Mouse (Mus musculus) heart, postnatal 14 days (tissue): ENCODE data around the gene Urb1. TPM values are rescaled to one million over a fixed set of nuclear protein-coding genes. Genes with fewer than 3 reads are reported as not detected.
A peak's percentile ranks its signal among the peaks of the same experiment; 100 is the strongest.

Experiments
- DNase-seq, 2 experiments: peaks; one replicate each; pipeline ENCODE4 v3.0.0; 2021 to 2022
- intact Hi-C: fragments of 180-260 bp; cut with DNase I; formaldehyde crosslinking; loops from one replicate; pipeline ENCODE4 v1.15.1; 2025
- total RNA-seq, 2 experiments: library from RNA; stranded (reverse); gene quantifications; 2 replicates each; pipeline ENCODE4 v1.2.3; 2021

The Urb1 gene
- total RNA-seq, 2 experiments from 2014 or later: 5.9 to 8.9 TPM

DNA sequence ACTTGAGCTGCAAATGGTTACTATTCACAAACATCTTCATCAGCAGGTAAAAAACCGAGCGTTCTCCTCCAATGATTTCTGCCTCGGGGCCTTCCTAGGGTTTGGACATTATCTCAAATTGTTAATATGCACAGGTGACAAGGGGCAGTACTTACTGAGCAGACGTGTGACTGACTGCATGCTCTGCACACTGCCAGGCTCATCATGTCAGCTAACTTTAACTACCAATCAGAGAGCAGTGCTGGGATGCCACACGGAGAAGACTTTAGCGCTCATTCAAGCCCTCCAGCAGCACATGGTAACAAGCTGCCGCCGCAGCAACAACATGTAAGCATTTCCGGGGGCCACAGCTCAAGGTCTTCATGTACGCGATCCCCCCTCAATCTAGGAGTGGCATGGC, 26.9 kb downstream of the Urb1 start:
- no peak for DNase-seq
- intact Hi-C loops: no loop called here

GRCm38 (mm10) chr16:90779783-90780182, 30.4 kb downstream of the Urb1 start:
- intact Hi-C loops: no loop called here
- DNase-seq: no peak

- DNase-seq: peak in 1 of 2 experiments; percentile 23
- intact Hi-C loops: no loop called here
Observed at GRCm38 (mm10) chr16:90775946-90776520, 34.2 kb downstream of the Urb1 start.

DNA sequence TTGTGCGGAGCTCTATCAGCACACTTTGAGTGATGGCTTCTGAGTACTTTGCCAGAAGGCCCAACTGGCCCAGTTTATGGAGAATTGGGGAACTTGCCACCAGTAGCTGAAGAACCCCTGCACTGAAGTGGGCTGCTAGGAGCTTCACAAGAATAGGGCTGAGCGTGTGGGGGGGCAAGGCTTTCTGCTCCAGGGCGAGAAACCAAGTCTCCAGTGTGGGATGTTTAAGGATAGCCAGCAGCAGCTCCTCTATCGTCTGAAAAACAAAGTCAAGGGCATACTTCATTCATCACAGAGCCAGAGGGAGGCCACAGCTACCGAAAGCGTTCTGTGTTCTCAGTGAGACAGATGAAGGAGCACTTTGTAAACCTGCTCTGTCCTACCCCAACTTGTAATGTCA, 35.6 kb downstream of the Urb1 start:
- no peak for DNase-seq
- intact Hi-C loops: no loop called here

DNA sequence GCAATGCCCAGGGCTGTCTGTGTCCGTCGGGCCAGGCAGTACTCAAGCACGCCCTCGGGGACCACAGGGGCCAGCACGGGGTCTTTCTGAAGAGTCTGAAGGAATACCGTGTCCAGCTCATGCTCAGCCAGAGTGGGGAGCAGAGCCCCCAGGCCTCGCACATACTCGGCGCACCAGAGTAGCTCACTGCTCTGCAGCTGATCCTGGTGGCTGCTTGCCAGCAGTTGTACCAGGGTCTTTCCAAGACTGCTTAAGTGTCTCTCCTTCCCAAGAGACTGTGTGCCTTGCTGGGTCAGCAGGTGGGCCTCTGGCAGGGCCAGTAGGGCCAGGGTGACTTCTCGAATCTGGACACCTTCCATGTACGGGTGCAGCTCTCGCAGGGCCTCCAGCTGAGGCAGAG, 36.0 kb downstream of the Urb1 start:
- intact Hi-C loops: no loop called here
- DNase-seq: no peak

DNA sequence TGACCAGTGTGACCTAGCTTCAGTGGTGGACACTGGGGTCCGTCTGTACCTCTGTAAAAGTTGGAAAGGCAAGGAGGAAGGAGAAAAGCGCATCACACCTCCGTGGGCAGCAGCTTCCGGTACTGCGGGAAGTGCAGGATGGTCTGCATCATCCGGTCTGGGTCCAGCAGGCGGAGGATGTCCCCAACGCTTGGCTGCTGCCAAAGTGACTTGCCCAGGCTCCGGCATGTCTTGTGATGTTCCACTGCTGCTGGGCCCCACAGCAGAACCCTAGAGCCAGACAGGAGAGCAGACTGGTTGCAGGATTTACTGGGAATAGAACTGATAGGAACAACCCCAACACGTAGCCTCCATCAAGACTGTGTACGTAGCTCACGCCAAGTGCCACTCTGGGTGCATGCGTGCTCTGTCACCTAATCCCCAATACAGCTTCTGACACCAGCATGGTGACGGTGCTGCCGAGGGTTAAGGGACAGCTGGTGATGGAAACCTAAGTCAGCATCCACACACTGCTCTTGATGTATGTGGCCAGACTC, 43.2 kb downstream of the Urb1 start:
- no peak for DNase-seq

GRCm38 (mm10) chr16:90765195-90765877, 44.9 kb downstream of the Urb1 start:
- intact Hi-C loops: no loop called here
- no peak for DNase-seq

More for the DNA sequence above, 43.2 kb downstream of the Urb1 start:
- intact Hi-C loops: no loop called here

DNA sequence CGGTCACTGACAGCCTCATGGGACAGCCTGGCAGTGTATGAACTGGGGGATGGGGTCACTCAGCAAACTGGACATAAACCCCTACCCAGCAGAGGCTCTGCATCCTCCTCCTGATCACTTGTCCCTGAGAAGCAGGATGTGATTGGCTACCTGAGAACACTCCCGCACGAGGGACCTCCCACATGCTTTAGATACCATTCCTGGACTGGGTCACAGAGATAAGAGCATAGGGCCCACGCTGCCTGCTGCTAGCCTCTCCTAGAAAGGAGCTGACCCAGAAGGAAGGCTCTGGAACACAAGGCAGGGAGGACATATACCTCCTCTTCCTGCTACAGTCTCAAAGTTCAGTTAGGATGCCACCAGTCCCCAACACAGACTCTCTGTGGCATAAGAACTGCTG, 49.7 kb downstream of the Urb1 start:
- DNase-seq: no peak
- intact Hi-C loops: no loop called here

DNA sequence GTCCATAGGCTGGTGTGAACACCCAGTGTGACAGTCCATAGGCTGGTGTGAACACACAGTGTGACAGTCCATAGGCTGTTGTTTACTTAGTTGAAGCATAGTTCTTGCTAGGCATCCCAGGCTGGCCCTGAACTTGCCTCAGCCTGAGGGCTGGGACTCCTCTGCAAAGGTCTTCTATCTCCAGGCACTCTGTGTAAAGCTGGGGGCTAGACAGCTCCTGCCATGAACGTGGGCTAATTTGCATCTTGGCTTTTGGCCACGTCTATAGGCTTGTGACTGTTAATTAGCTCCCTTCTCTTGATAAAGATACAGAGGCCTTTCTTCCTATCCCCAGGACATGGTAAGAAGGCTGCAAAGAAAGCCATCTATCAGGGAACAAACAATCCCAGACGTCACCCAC, 50.9 kb downstream of the Urb1 start:
- no peak for DNase-seq
- intact Hi-C loops: no loop called here

GRCm38 (mm10) chr16:90753386-90753941, 56.7 kb downstream of the Urb1 start:
- intact Hi-C loops: no loop called here

GRCm38 (mm10) chr16:90748169-90748568, 62.0 kb downstream of the Urb1 start:
- DNase-seq: no peak
- intact Hi-C loops: loop anchor here (5.0 kb wide), 1 partner anchor 174 kb away; no protein-coding TSS in a partner anchor

More at GRCm38 (mm10) chr16:90753386-90753941, 56.7 kb downstream of the Urb1 start:
- no peak for DNase-seq

- peak; percentile 36 to 37 for DNase-seq
Observed at GRCm38 (mm10) chr16:90747143-90747542, 63.1 kb downstream of the Urb1 start.

GRCm38 (mm10) chr16:90738092-90738956, 71.9 kb downstream of the Urb1 start, which contains the start of gene Mrap:
Mrap (plus strand) TSS chr16:90738207.
- DNase-seq: peak; percentile 58 to 71
- intact Hi-C loops: no loop called here

More at GRCm38 (mm10) chr16:90747143-90747542, 63.1 kb downstream of the Urb1 start:
- intact Hi-C loops: loop anchor here (5.0 kb wide), 1 partner anchor 175 kb away; no protein-coding TSS in a partner anchor

DNA sequence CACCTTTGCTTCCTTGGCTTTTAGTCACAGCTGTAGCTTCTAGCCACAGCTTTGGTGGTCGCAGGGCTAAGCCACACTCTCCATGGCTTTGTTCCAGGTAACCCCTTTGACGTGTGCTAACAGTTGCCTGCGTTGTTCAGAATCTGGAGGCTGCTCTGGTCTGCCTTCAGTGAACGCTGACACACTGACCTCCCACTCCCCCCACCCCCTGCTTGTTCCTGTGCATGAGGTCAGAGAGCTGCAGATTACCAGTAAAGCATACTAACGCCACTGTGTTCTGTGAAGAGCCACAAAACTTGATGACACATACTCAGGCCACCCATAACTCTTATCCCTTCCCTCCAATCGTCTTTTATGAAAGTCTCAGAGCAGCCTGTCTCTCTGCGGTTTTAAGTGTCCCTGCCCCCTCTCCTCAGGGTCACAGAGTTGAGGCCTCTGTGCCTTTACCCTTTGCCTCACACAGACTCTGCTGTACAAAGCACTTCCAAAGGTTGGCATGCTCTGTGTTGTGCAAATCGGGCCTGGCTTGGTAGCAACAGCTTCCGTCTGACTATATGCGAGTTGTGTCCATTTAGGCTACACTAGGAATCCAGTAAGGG, 73.4 kb downstream of the Urb1 start:
- no peak for DNase-seq
- intact Hi-C loops: no loop called here

DNA sequence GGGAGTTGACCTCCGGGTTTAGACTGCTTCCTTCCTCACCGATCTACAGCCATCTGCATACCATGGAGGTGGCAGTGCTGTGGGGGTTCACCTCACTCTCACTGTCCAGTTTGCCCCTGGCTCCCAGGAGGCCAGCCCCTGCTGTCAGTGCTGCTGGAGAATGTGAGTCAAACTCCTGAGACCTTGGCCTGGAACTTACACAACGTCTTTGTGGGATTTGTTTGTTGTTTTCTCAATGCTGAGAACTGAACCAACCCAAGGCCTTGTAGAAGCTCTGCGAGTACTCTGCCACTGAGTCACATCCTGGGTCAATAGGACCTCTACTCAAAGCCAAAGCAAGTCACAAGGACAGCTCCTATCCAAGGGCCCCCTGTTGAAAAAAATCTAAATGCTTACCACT, 74.6 kb downstream of the Urb1 start:
- DNase-seq: no peak
- intact Hi-C loops: no loop called here

GRCm38 (mm10) chr16:90727233-90728115, 82.7 kb downstream of the Urb1 start, which contains the start of gene Mis18a:
Mis18a (minus strand) TSS chr16:90727404.
- peak; percentile 95 to 97 for DNase-seq
- intact Hi-C loops: no loop called here

DNA sequence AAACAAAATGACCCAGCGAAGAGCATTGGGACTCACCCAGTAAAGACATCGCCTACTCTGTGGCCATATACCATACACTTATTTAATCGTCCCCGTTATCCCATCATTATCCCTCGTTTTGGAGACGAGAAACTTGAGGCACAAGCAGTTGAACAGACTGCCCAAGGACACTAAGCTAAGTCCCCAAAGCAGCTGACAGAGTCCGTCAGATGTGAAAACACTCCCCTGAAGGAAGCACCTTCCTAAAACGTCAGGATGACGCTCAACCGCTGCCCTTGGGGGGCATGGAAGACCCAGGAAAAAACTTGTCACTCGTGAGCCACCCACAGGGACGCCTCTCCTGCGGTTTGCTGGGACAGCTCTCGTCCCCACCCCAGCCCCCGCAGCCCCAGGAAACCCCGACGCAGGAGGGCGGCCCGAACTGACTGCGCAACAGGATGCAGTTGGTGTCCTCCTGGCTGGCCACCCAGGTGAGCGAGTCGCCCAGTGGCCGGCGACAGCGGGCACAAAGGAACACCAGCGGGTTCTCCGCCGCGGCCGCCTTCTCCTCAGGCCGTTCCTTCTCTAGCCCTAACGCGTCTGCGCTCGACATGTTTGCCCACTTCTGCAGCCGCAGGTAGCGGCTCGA, 83.5 kb downstream of the Urb1 start:
- DNase-seq: no peak
- intact Hi-C loops: no loop called here

- intact Hi-C loops: no loop called here
- DNase-seq: no peak
Observed at GRCm38 (mm10) chr16:90724051-90724450, 86.2 kb downstream of the Urb1 start.
